Mouse (Mus musculus): ENCODE measurements around the gene Ehmt1. TPM values are rescaled to one million over a fixed set of nuclear protein-coding genes. Genes with fewer than 3 reads are reported as not detected.

The Ehmt1 gene
- polyA plus RNA-seq (2014; fragmentation: Illumina TruSeq; extraction: RNeasy Lipid Tissue Mini Kit (QIAGEN cat#74804); ENCODE audit: low read depth, low replicate concordance), result 11.7 TPM

GRCm38 (mm10) chr2:24918930-24919838 lies at the start of gene Ehmt1:
Gene Ehmt1, minus strand, starts transcription at chr2:24919614.

GRCm38 (mm10) chr2:24962304-24963000 lies 43.0 kb upstream of the Ehmt1 start, which contains the start of gene Dph7:
Gene Dph7, plus strand, starts transcription at chr2:24962400.

GRCm38 (mm10) chr2:24949421-24950188 lies 30.2 kb upstream of the Ehmt1 start, which contains the start of gene Zmynd19:
Gene Zmynd19, plus strand, starts transcription at chr2:24949792.

GRCm38 (mm10) chr2:24935057-24935796 lies 15.8 kb upstream of the Ehmt1 start, which contains the start of gene Arrdc1:
Gene Arrdc1, minus strand, starts transcription at chr2:24935252.

GRCm38 (mm10) chr2:24763115-24763557 lies 156.3 kb downstream of the Ehmt1 start, which contains the start of gene Cacna1b:
Gene Cacna1b, minus strand, starts transcription at chr2:24763152.

Other genes with a start within 250 kb of the Ehmt1 start
- gene Cacna1b, start 156.5 kb downstream of the Ehmt1 start, polyA plus RNA-seq (2014; fragmentation: Illumina TruSeq; extraction: RNeasy Lipid Tissue Mini Kit (QIAGEN cat#74804); ENCODE audit: low read depth, low replicate concordance), result 0.87 TPM
- 0.70 TPM for gene Arrdc1, start 15.6 kb upstream of the Ehmt1 start, polyA plus RNA-seq (2014; fragmentation: Illumina TruSeq; extraction: RNeasy Lipid Tissue Mini Kit (QIAGEN cat#74804); ENCODE audit: low read depth, low replicate concordance)
- 11.4 TPM for gene Zmynd19, start 30.2 kb upstream of the Ehmt1 start, polyA plus RNA-seq (2014; fragmentation: Illumina TruSeq; extraction: RNeasy Lipid Tissue Mini Kit (QIAGEN cat#74804); ENCODE audit: low read depth, low replicate concordance)
- gene Dph7, start 42.8 kb upstream of the Ehmt1 start, polyA plus RNA-seq (2014; fragmentation: Illumina TruSeq; extraction: RNeasy Lipid Tissue Mini Kit (QIAGEN cat#74804); ENCODE audit: low read depth, low replicate concordance), result 4.5 TPM
- 59.7 TPM for gene Mrpl41, start 55.5 kb upstream of the Ehmt1 start, polyA plus RNA-seq (2014; fragmentation: Illumina TruSeq; extraction: RNeasy Lipid Tissue Mini Kit (QIAGEN cat#74804); ENCODE audit: low read depth, low replicate concordance)
- gene Pnpla7, start 56.4 kb upstream of the Ehmt1 start, polyA plus RNA-seq (2014; fragmentation: Illumina TruSeq; extraction: RNeasy Lipid Tissue Mini Kit (QIAGEN cat#74804); ENCODE audit: low read depth, low replicate concordance), result 15.8 TPM
- 4.8 TPM for gene Nsmf, start 134.7 kb upstream of the Ehmt1 start, polyA plus RNA-seq (2014; fragmentation: Illumina TruSeq; extraction: RNeasy Lipid Tissue Mini Kit (QIAGEN cat#74804); ENCODE audit: low read depth, low replicate concordance)
- not detected for gene Entpd8, start 160.7 kb upstream of the Ehmt1 start, polyA plus RNA-seq (2014; fragmentation: Illumina TruSeq; extraction: RNeasy Lipid Tissue Mini Kit (QIAGEN cat#74804); ENCODE audit: low read depth, low replicate concordance)
- gene Noxa1, start 175.5 kb upstream of the Ehmt1 start, polyA plus RNA-seq (2014; fragmentation: Illumina TruSeq; extraction: RNeasy Lipid Tissue Mini Kit (QIAGEN cat#74804); ENCODE audit: low read depth, low replicate concordance), result not detected

Measured in adrenal gland, adult 10 weeks (tissue).